Mouse (Mus musculus) forebrain, embryonic 14.5 days (tissue): ENCODE measurements at regions not wholly inside any gene's neighbourhood (a gene's known extent, or its start where the extent isn't known, plus 50 kb on each side); places are given as distances from the start of the nearest gene placed in this dataset.

ENCODE experiments used
- ATAC-seq: fragments of 200-750 bp; cut with Nextera tagmentation; 2 replicates; pipeline ENCODE4 v1.8.0; 2017; ENCODE audit warnings: mild to moderate bottlenecking, moderate library complexity
- DNase-seq: peaks from one replicate; pipeline ENCODE4 v3.0.0-alpha.2; 2015; ENCODE audit warnings: low spot score
- H3K27ac ChIP-seq: fragments of 300-500 bp; sonication (generic); 2 replicates; pipeline ENCODE4 v1.5.1; 2014; ENCODE audit warnings: low read depth, mild to moderate bottlenecking, control low read depth, low read length, moderate library complexity
- H3K27me3 ChIP-seq: fragments of 300-500 bp; sonication (generic); replicated peaks from 2 replicates; pipeline ENCODE4 v1.6.1; 2014; ENCODE audit warnings: low read length, control low read depth, mixed read lengths; ENCODE audit not compliant: control insufficient read depth, insufficient read depth
- H3K36me3 ChIP-seq: fragments of 300-500 bp; sonication (generic); 2 replicates; pipeline ENCODE4 v1.6.1; 2014; ENCODE audit warnings: low read length, control low read depth; ENCODE audit not compliant: control insufficient read depth, insufficient read depth
- H3K4me1 ChIP-seq: fragments of 300-500 bp; sonication (generic); 2 replicates; pipeline ENCODE4 v1.6.1; 2014; ENCODE audit warnings: antibody characterized with exemption, low read length, control low read depth; ENCODE audit not compliant: control insufficient read depth, insufficient read depth
- H3K4me2 ChIP-seq: fragments of 300-500 bp; sonication (generic); 2 replicates; pipeline ENCODE4 v1.6.1; 2014; ENCODE audit warnings: mild to moderate bottlenecking, control low read depth, low read length
- H3K4me3 ChIP-seq: fragments of 300-500 bp; sonication (generic); 2 replicates; pipeline ENCODE4 v1.5.1; 2014; ENCODE audit warnings: low read depth, low read length, control low read depth
- H3K9ac ChIP-seq: fragments of 300-500 bp; sonication (generic); 2 replicates; pipeline ENCODE4 v1.6.1; 2014; ENCODE audit warnings: mild to moderate bottlenecking, low read length, control low read depth, moderate library complexity
- H3K9me3 ChIP-seq: fragments of 300-500 bp; sonication (generic); replicated peaks from 2 replicates; pipeline ENCODE4 v1.6.1; 2016; ENCODE audit warnings: low read length, control low read depth, mixed read lengths; ENCODE audit not compliant: control insufficient read depth
- WGBS: fragments of 180-500 bp; shearing (Covaris S2); extraction: QIAGEN DNeasy Blood & Tissue Kit; methylation state at CpG from one replicate; pipeline ENCODE4 v1.1.7; 2014; 5-methylcytosine and 5-hydroxymethylcytosine counted together

GRCm38 (mm10) chr13:97372348-97372747 lies 131.4 kb downstream of the Enc1 start:
- ATAC-seq (no peak), DNase-seq (no peak)
- Histone ChIP-seq H3K27me3 (no peaks in the 10 kb centered on the region), H3K4me1 (peaks cover 11% of the 10 kb centered on the region), H3K9me3 (no peaks in the 10 kb centered on the region), H3K27ac (no peak overlapping the region), H3K4me3 (no peak overlapping the region), H3K4me2 (no peak overlapping the region), H3K9ac (no peak overlapping the region), H3K36me3 (no peaks in the 10 kb centered on the region)
- 45% methylated on average over 7 of the region's 7 CpGs for WGBS

GRCm38 (mm10) chr13:97371200-97371599 lies 130.3 kb downstream of the Enc1 start:
- H3K4me1 ChIP-seq: peaks cover 9% of the 10 kb centered on the region
- DNase-seq (no peak), ATAC-seq (no peak)
- no peaks in the 10 kb centered on the region for H3K9me3 ChIP-seq
- H3K36me3 ChIP-seq: no peaks in the 10 kb centered on the region
- WGBS: 96% methylated on average over 3 of the region's 3 CpGs
- no peak overlapping the region for H3K4me2 ChIP-seq
- no peaks in the 10 kb centered on the region for H3K27me3 ChIP-seq
- H3K4me3 ChIP-seq: no peak overlapping the region
- no peak overlapping the region for H3K27ac ChIP-seq
- no peak overlapping the region for H3K9ac ChIP-seq

GRCm38 (mm10) chr13:97366723-97367122 lies 125.8 kb downstream of the Enc1 start:
- 91% methylated on average over 8 of the region's 8 CpGs for WGBS
- ATAC-seq (no peak), DNase-seq (no peak)
- Histone ChIP-seq H3K4me1 (no peaks in the 10 kb centered on the region), H3K4me2 (no peak overlapping the region), H3K9me3 (no peaks in the 10 kb centered on the region), H3K27me3 (no peaks in the 10 kb centered on the region), H3K9ac (no peak overlapping the region), H3K27ac (no peak overlapping the region), H3K4me3 (no peak overlapping the region), H3K36me3 (no peaks in the 10 kb centered on the region)

- Histone ChIP-seq H3K4me2 (no peak overlapping the region), H3K9ac (no peak overlapping the region), H3K9me3 (no peaks in the 10 kb centered on the region), H3K27me3 (no peaks in the 10 kb centered on the region), H3K4me3 (no peak overlapping the region), H3K4me1 (no peaks in the 10 kb centered on the region), H3K36me3 (no peaks in the 10 kb centered on the region), H3K27ac (no peak overlapping the region)
- 57% methylated on average over 18 of the region's 18 CpGs for whole genome bisulfite sequencing
- DNase-seq (no peak), ATAC-seq (no peak)
Observed at GRCm38 (mm10) chr13:97365557-97366244, 124.8 kb downstream of the Enc1 start.

GRCm38 (mm10) chr13:97365004-97365403 lies 124.1 kb downstream of the Enc1 start:
- Histone ChIP-seq H3K4me3 (no peak overlapping the region), H3K36me3 (no peaks in the 10 kb centered on the region), H3K27me3 (no peaks in the 10 kb centered on the region), H3K4me1 (no peaks in the 10 kb centered on the region), H3K4me2 (no peak overlapping the region), H3K9me3 (no peaks in the 10 kb centered on the region), H3K27ac (no peak overlapping the region), H3K9ac (no peak overlapping the region)
- 80% methylated on average over 9 of the region's 9 CpGs for WGBS
- no peak for ATAC-seq
- no peak for DNase-seq

- H3K36me3 ChIP-seq: no peaks in the 10 kb centered on the region
- H3K27ac ChIP-seq: no peak overlapping the region
- H3K4me2 ChIP-seq: no peak overlapping the region
- H3K4me1 ChIP-seq: no peaks in the 10 kb centered on the region
- no peak overlapping the region for H3K9ac ChIP-seq
- DNase-seq: no peak
- 94% methylated on average over 5 of the region's 5 CpGs for WGBS
- no peak for ATAC-seq
- no peaks in the 10 kb centered on the region for H3K9me3 ChIP-seq
- no peak overlapping the region for H3K4me3 ChIP-seq
- H3K27me3 ChIP-seq: no peaks in the 10 kb centered on the region
Observed at GRCm38 (mm10) chr13:97363765-97364164, 122.9 kb downstream of the Enc1 start.

GRCm38 (mm10) chr13:97363214-97363613 lies 122.3 kb downstream of the Enc1 start:
- Histone ChIP-seq H3K4me1 (no peaks in the 10 kb centered on the region), H3K9ac (no peak overlapping the region), H3K9me3 (no peaks in the 10 kb centered on the region), H3K4me2 (no peak overlapping the region), H3K4me3 (no peak overlapping the region), H3K27me3 (no peaks in the 10 kb centered on the region), H3K36me3 (no peaks in the 10 kb centered on the region), H3K27ac (no peak overlapping the region)
- DNase-seq (no peak), ATAC-seq (no peak)
- WGBS: over 99% methylated on average over 4 of the region's 4 CpGs

GRCm38 (mm10) chr13:97360551-97360950 lies 119.6 kb downstream of the Enc1 start:
- ATAC-seq (no peak), DNase-seq (no peak)
- H3K4me3 ChIP-seq: no peak overlapping the region
- H3K9me3 ChIP-seq: no peaks in the 10 kb centered on the region
- H3K4me2 ChIP-seq: no peak overlapping the region
- 87% methylated on average over 9 of the region's 9 CpGs for WGBS
- no peak overlapping the region for H3K27ac ChIP-seq
- H3K27me3 ChIP-seq: no peaks in the 10 kb centered on the region
- no peaks in the 10 kb centered on the region for H3K4me1 ChIP-seq
- H3K36me3 ChIP-seq: no peaks in the 10 kb centered on the region
- H3K9ac ChIP-seq: no peak overlapping the region

- H3K27me3 ChIP-seq: no peaks in the 10 kb centered on the region
- H3K4me2 ChIP-seq: no peak overlapping the region
- WGBS: 86% methylated on average over 8 of the region's 8 CpGs
- no peaks in the 10 kb centered on the region for H3K36me3 ChIP-seq
- no peak overlapping the region for H3K27ac ChIP-seq
- ATAC-seq (no peak), DNase-seq (no peak)
- no peaks in the 10 kb centered on the region for H3K9me3 ChIP-seq
- H3K4me3 ChIP-seq: no peak overlapping the region
- H3K9ac ChIP-seq: no peak overlapping the region
- H3K4me1 ChIP-seq: no peaks in the 10 kb centered on the region
Observed at GRCm38 (mm10) chr13:97358781-97359305, 117.9 kb downstream of the Enc1 start.
